In the genomic region with DNA sequence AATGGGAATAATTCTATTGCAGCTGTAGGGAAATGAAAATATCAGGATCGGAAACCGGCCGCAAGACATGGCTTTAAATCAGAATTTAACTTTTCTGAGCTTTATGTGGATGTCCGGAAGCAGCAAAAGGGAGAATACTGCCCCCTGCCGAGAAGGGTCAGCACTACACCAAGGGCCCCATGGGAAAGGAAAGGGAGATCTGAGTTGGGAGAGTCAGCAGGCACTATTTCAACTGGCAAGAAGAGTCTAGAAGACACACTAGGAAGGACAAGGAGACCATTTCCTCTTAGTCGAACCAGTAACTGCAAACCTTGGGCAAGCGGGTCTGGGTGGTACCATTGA, we compare ENCODE assay signal across 8 mouse cellular contexts. TPM values are rescaled to one million over a fixed set of nuclear protein-coding genes. Genes with fewer than 3 reads are reported as not detected.
DNase-seq lines count a peak whose midpoint lies in the region; ATAC-seq lines count a peak whose summit lies in the region.

No protein-coding gene starts in this region.

- H3K27ac ChIP-seq in brown adipose tissue, adult 24 weeks (replicated peaks; ENCODE audit: low read depth, low read length): no peak overlapping the region
- H3K27ac ChIP-seq in heart, embryonic 14.5 days (replicated peaks in 1 of 2; ENCODE audit: control insufficient read depth in 1 of 2, insufficient read depth in 1 of 2, low read depth in 2 of 2, low read length in 2 of 2): no peak overlapping the region
- H3K27ac ChIP-seq in liver, embryonic 12.5 days: no peak overlapping the region

- H3K4me2 ChIP-seq in heart, embryonic 14.5 days (ENCODE audit: low read length): peak overlapping the region; percentile 97
- peak overlapping the region; percentile 78 for H3K4me2 ChIP-seq in liver, embryonic 12.5 days

- no peaks in the 10 kb centered on the region; the same call in 1 of the 2 replicates for H3K4me1 ChIP-seq in brown adipose tissue, adult 24 weeks (ENCODE audit: control insufficient read depth, insufficient read depth, insufficient read length, low read length)
- H3K4me1 ChIP-seq in heart, embryonic 14.5 days (ENCODE audit: control insufficient read depth in 2 of 2, insufficient read depth in 2 of 2, low read length in 2 of 2): peaks cover 4 to 6% of the 10 kb centered on the region in 2 experiments
- peaks cover 27% of the 10 kb centered on the region for H3K4me1 ChIP-seq in liver, embryonic 12.5 days

- H3K27me3 ChIP-seq in heart, embryonic 14.5 days (ENCODE audit: control insufficient read depth, insufficient read depth, low read length): peaks cover 52% of the 10 kb centered on the region
- peaks cover 56% of the 10 kb centered on the region for H3K27me3 ChIP-seq in liver, embryonic 12.5 days (replicated peaks)
- H3K27me3 ChIP-seq in splenic B cell, adult 2 months (ENCODE audit: control insufficient read depth, insufficient read depth, low read length, poor library complexity, severe bottlenecking): peaks cover 4% of the 10 kb centered on the region; the same call in 1 of the 2 replicates

- peak overlapping the region; percentile 54 for H3K4me3 ChIP-seq in brown adipose tissue, adult 24 weeks (ENCODE audit: insufficient read depth, low read depth, low read length)
- peak overlapping the region; percentile 51 to 63 for H3K4me3 ChIP-seq in heart, embryonic 14.5 days (ENCODE audit: control insufficient read depth in 1 of 2, insufficient read depth in 1 of 2, low read depth in 1 of 2, low read length in 2 of 2)
- peak overlapping the region; percentile 56 for H3K4me3 ChIP-seq in liver, embryonic 12.5 days

- peak overlapping the region; percentile 68 for H3K9ac ChIP-seq in heart, embryonic 14.5 days (ENCODE audit: low read length)
- no peak overlapping the region for H3K9ac ChIP-seq in liver, embryonic 12.5 days

- no peak for ATAC-seq in heart, embryonic 14.5 days (ENCODE audit: insufficient number of reproducible peaks, insufficient read depth, low FRiP score, low read depth)
- ATAC-seq in liver, embryonic 12.5 days: no peak

- H3K36me3 ChIP-seq in heart, embryonic 14.5 days (ENCODE audit: control insufficient read depth, insufficient read depth, low read length): no peaks in the 10 kb centered on the region
- no peaks in the 10 kb centered on the region for H3K36me3 ChIP-seq in liver, embryonic 12.5 days
- no peaks in the 10 kb centered on the region for H3K36me3 ChIP-seq in splenic B cell, adult 2 months (ENCODE audit: control insufficient read depth, insufficient read depth, low read length, poor library complexity, severe bottlenecking)

- DNase-seq in CD4-positive helper T cell, adult 2 months (ENCODE audit: low read depth, low spot score): peak; percentile 74
- peak; percentile 45 for DNase-seq in fibroblast of lung, adult 2 months (ENCODE audit: low read depth)
- peak; percentile 81 for DNase-seq in kidney, postnatal 10 days
- peak; percentile 88 for DNase-seq in naive thymus-derived CD4-positive, alpha-beta T cell, adult 2 months (ENCODE audit: low read depth)
- peak; percentile 83 for DNase-seq in splenic B cell, adult 2 months (ENCODE audit: low read depth, low spot score)

- H3K9me3 ChIP-seq in heart, embryonic 14.5 days (ENCODE audit: control insufficient read depth, low read length): no peaks in the 10 kb centered on the region
- H3K9me3 ChIP-seq in liver, embryonic 12.5 days (replicated peaks): no peaks in the 10 kb centered on the region

- 8% methylated on average over 7 of the region's 7 CpGs for WGBS in heart, embryonic 14.5 days
- WGBS in liver, embryonic 12.5 days (ENCODE audit: insufficient replicate concordance): 4% methylated on average over 7 of the region's 7 CpGs

RNA-seq across cellular contexts. Expression of a gene that starts 0.8 kb away (rescaled TPM):
- polyA plus RNA-seq in brown adipose tissue, adult 24 weeks (2012; ENCODE audit: insufficient read depth, insufficient read length, missing spikeins): not detected in 2 replicates
- 0.14 and 0.20 TPM in 2 replicates for polyA plus RNA-seq in heart, embryonic 14.5 days (2014; fragmentation: Nextera tagmentation; extraction: Ambion mirVana)
- polyA plus RNA-seq in liver, embryonic 12.5 days (2016; fragmentation: Nextera tagmentation; extraction: Ambion mirVana): not detected in 2 replicates

RNA-seq across cellular contexts. Expression of a gene that starts 24.2 kb away (rescaled TPM):
- 16.2 and 22.0 TPM in 2 replicates for polyA plus RNA-seq in brown adipose tissue, adult 24 weeks (2012; ENCODE audit: insufficient read depth, insufficient read length, missing spikeins)
- 167 and 173 TPM in 2 replicates for polyA plus RNA-seq in heart, embryonic 14.5 days (2014; fragmentation: Nextera tagmentation; extraction: Ambion mirVana)
- 66.3 and 66.5 TPM in 2 replicates for polyA plus RNA-seq in liver, embryonic 12.5 days (2016; fragmentation: Nextera tagmentation; extraction: Ambion mirVana)

RNA-seq across cellular contexts. Expression of a gene that starts 38.8 kb away (rescaled TPM):
- 0.79 and 2.3 TPM in 2 replicates for polyA plus RNA-seq in brown adipose tissue, adult 24 weeks (2012; ENCODE audit: insufficient read depth, insufficient read length, missing spikeins)
- polyA plus RNA-seq in heart, embryonic 14.5 days (2014; fragmentation: Nextera tagmentation; extraction: Ambion mirVana): 0.40 and 0.86 TPM in 2 replicates
- polyA plus RNA-seq in liver, embryonic 12.5 days (2016; fragmentation: Nextera tagmentation; extraction: Ambion mirVana): 0.12 TPM in 1 of 2 replicates, not detected in the other

RNA-seq across cellular contexts. Expression of a gene that starts 47.8 kb away (rescaled TPM):
- polyA plus RNA-seq in brown adipose tissue, adult 24 weeks (2012; ENCODE audit: insufficient read depth, insufficient read length, missing spikeins): not detected in 2 replicates
- 0.96 and 1.1 TPM in 2 replicates for polyA plus RNA-seq in heart, embryonic 14.5 days (2014; fragmentation: Nextera tagmentation; extraction: Ambion mirVana)
- polyA plus RNA-seq in liver, embryonic 12.5 days (2016; fragmentation: Nextera tagmentation; extraction: Ambion mirVana): 2.6 and 3.4 TPM in 2 replicates
